Mouse (Mus musculus) spleen, adult 10 weeks (tissue): ENCODE results near the gene Zfp973. TPM values are rescaled to one million over a fixed set of nuclear protein-coding genes. Genes with fewer than 3 reads are reported as not detected.

Experiments used
- polyA plus RNA-seq: library from polyadenylated mRNA; stranded (reverse); fragments of 350-450 nt; fragmentation: Illumina TruSeq; extraction: RNeasy Lipid Tissue Mini Kit (QIAGEN cat#74804); gene quantifications from one replicate; pipeline ENCODE4 v1.2.3, GENCODE M21; 2015; ENCODE audit warnings: low replicate concordance; ENCODE audit not compliant: insufficient read depth

Gene Zfp973
- polyA plus RNA-seq, result 35.0 TPM

GRCm38 (mm10) chr2:176670222-176670621 lies at the start of gene Zfp973:
Zfp973 (plus strand) TSS chr2:176670522.

GRCm38 (mm10) chr2:176636244-176636643 lies 34.1 kb upstream of the Zfp973 start, which contains the start of gene Gm14308:
Gm14308 (minus strand) TSS chr2:176636344.

DNA sequence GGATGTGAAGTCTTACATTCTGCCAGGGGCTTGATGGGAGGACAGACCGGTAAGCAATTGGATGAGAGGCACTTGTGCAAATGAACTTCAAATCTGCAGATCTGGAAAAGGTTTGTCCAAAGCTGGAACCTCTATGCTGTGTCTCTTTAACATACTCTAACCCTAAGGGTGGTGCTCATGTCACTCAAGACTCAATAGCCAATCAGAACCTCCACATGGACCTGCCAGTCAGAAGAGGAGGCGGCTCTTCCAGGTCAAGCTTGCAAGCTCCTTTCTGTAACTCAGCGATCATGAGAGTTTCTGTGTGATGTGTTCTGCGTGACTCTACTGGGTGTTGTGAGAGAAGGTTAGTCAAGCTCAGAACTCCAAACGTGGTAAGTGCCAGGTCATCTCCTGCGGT lies 37.7 kb downstream of the Zfp973 start, which contains the start of gene Gm14305:
Gene Gm14305 (plus strand): TSS at position 278 of the 400 bp plus-strand sequence.

Other genes starting within 250 kb of the Zfp973 start
- gene Gm14435, start 246.9 kb upstream of the Zfp973 start, polyA plus RNA-seq, result 5.1 TPM
- gene Gm14434, start 183.7 kb upstream of the Zfp973 start, polyA plus RNA-seq, result 1.8 TPM
- gene Zfp967, start 149.5 kb upstream of the Zfp973 start, polyA plus RNA-seq, result not detected
- 6.7 TPM for gene Gm14308, start 34.2 kb upstream of the Zfp973 start, polyA plus RNA-seq
- gene Gm14305, start 37.8 kb downstream of the Zfp973 start, polyA plus RNA-seq, result 26.7 TPM
- 14.1 TPM for gene Gm14295, start 128.1 kb downstream of the Zfp973 start, polyA plus RNA-seq
- gene Gm14408, start 160.6 kb downstream of the Zfp973 start, polyA plus RNA-seq, result not detected